ENCODE assay signal across 13 mouse cellular contexts in genomic region chr3:109439253-109439652, GRCm38 (mm10).
"Had no signal": no experiment of that assay in that cellular context is flagged by ENCODE, and none has a peak within 500 bp of the region (broad histone marks: within the 10 kb centered on the region; RNA-seq: fewer than 3 reads in every experiment).

No protein-coding gene starts in this region.

- DNase-seq: kidney, adult 2 months; kidney, postnatal 25 days; layer of hippocampus, adult 9-11 months; liver, embryonic 13.5 days; lung, adult 2 months; lung, postnatal 36 days; right cerebral cortex, adult 18-20 months; right cerebral cortex, postnatal 25 days; thymus, postnatal 36 days had no signal

- H3K9ac ChIP-seq: liver, embryonic 13.5 days; neural tube, embryonic 13.5 days had no signal

- H3K9me3 ChIP-seq: limb, embryonic 10.5 days; liver, embryonic 13.5 days; neural tube, embryonic 13.5 days had no signal

- H3K36me3 ChIP-seq: limb, embryonic 10.5 days; liver, embryonic 13.5 days; neural tube, embryonic 13.5 days had no signal

- ATAC-seq: intestine, embryonic 16.5 days; lung, postnatal 0 days had no signal

- H3K4me1 ChIP-seq: limb, embryonic 10.5 days; liver, embryonic 13.5 days; neural tube, embryonic 13.5 days had no signal

- H3K4me3 ChIP-seq: limb, embryonic 10.5 days; liver, embryonic 13.5 days; neural tube, embryonic 13.5 days had no signal

- H3K27ac ChIP-seq: limb, embryonic 10.5 days; liver, embryonic 13.5 days; neural tube, embryonic 13.5 days had no signal

- H3K27me3 ChIP-seq: liver, embryonic 13.5 days; neural tube, embryonic 13.5 days had no signal
